Mouse (Mus musculus): ENCODE results near the gene 1700003H04Rik. TPM values are rescaled to one million over a fixed set of nuclear protein-coding genes. Genes with fewer than 3 reads are reported as not detected.

Gene 1700003H04Rik
- polyA plus RNA-seq, 1 experiment from 2014 or later = not detected

- no peaks in the 10 kb centered on the region for H3K4me1 ChIP-seq (replicated peaks; ENCODE audit: control insufficient read depth, insufficient read depth, low read length)
- no peaks in the 10 kb centered on the region for H3K36me3 ChIP-seq (ENCODE audit: control insufficient read depth, insufficient read depth)
- H3K4me3 ChIP-seq (replicated peaks; ENCODE audit: low read length) = no peak overlapping the region
- no peak overlapping the region for H3K9ac ChIP-seq (replicated peaks; ENCODE audit: low read depth, low read length)
- H3K27me3 ChIP-seq (replicated peaks; ENCODE audit: control insufficient read depth, insufficient read depth, low read length) = no peaks in the 10 kb centered on the region
- no peak overlapping the region for H3K27ac ChIP-seq (ENCODE audit: low read length)
- no peak for ATAC-seq
- H3K4me2 ChIP-seq (ENCODE audit: low read length) = no peak overlapping the region
- no peaks in the 10 kb centered on the region for H3K9me3 ChIP-seq (ENCODE audit: control insufficient read depth, low read length)
These were observed 24.9 kb downstream of the 1700003H04Rik start for GRCm38 (mm10) chr3:124555963-124556362.

DNA sequence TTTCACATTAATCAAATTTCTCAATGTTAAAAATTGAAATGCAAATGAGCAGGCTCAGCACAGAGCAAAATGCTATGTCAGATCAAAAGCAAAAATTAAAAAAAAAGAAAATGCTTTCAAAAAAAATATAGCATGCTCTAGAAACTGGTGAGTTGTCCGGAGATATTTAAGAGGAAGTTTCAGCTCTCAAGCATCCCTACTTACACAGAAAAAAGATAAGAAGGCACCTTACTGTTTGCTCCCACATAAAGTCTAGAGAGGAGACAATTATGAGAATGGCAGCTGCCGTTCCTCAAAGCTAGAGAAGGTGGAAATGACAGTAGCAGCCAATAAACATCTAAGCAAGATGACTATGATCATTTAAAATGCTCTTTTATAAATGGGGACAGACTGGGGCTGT is 25.8 kb downstream of the 1700003H04Rik start:
- Histone ChIP-seq H3K4me3 (replicated peaks; ENCODE audit: low read length) (no peak overlapping the region), H3K4me2 (ENCODE audit: low read length) (no peak overlapping the region), H3K36me3 (ENCODE audit: control insufficient read depth, insufficient read depth) (no peaks in the 10 kb centered on the region), H3K27me3 (replicated peaks; ENCODE audit: control insufficient read depth, insufficient read depth, low read length) (no peaks in the 10 kb centered on the region), H3K4me1 (replicated peaks; ENCODE audit: control insufficient read depth, insufficient read depth, low read length) (no peaks in the 10 kb centered on the region), H3K27ac (ENCODE audit: low read length) (no peak overlapping the region), H3K9me3 (ENCODE audit: control insufficient read depth, low read length) (no peaks in the 10 kb centered on the region), H3K9ac (replicated peaks; ENCODE audit: low read depth, low read length) (no peak overlapping the region)
- 78% methylated on average over 2 of the region's 2 CpGs for WGBS
- ATAC-seq = no peak

DNA sequence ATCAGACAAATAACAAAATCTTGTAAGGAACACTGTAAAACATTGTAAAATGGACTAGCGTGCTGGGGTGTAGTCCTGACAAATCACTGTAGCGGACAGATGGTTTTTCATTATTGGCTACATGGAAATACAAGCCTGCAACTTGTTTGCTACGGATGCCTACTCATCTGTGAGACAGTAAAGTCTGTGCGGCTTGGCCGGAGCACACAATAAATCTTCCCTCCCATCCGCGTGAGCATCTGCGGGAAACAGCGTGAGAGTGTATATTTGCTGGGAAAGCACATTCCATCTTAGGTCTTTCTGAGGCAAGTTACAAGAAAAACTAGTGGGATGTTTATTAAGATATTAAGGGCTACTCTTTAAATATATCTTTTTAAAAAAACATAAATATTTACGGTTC is 32.0 kb downstream of the 1700003H04Rik start:
- Histone ChIP-seq H3K4me3 (replicated peaks; ENCODE audit: low read length) (no peak overlapping the region), H3K36me3 (ENCODE audit: control insufficient read depth, insufficient read depth) (no peaks in the 10 kb centered on the region), H3K27me3 (replicated peaks; ENCODE audit: control insufficient read depth, insufficient read depth, low read length) (no peaks in the 10 kb centered on the region), H3K4me2 (ENCODE audit: low read length) (no peak overlapping the region), H3K4me1 (replicated peaks; ENCODE audit: control insufficient read depth, insufficient read depth, low read length) (no peaks in the 10 kb centered on the region), H3K9me3 (ENCODE audit: control insufficient read depth, low read length) (no peaks in the 10 kb centered on the region), H3K9ac (replicated peaks; ENCODE audit: low read depth, low read length) (no peak overlapping the region), H3K27ac (ENCODE audit: low read length) (no peak overlapping the region)
- peak; percentile 59; the same call in 1 of the 2 replicates for ATAC-seq
- 86% methylated on average over 10 of the region's 10 CpGs for WGBS

DNA sequence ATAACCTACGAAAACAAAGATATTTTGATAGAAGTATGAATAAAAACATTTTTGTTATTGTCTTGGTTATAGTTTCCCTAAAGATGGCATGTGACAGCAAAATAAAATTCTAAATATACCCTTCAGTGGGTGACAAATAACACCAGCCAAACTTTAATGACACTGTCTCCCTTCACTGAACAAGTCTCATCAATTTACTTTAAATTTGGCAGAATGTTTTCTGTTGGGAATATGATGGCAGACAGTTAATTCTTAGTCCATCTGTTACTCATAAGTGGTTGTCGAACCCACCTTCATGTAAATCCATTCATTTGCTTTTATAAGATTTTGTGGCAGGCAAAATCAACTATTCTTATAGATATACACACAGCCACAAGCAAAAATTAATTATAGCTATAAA is 42.6 kb downstream of the 1700003H04Rik start:
- H3K4me3 ChIP-seq (replicated peaks; ENCODE audit: low read length) = no peak overlapping the region

DNA sequence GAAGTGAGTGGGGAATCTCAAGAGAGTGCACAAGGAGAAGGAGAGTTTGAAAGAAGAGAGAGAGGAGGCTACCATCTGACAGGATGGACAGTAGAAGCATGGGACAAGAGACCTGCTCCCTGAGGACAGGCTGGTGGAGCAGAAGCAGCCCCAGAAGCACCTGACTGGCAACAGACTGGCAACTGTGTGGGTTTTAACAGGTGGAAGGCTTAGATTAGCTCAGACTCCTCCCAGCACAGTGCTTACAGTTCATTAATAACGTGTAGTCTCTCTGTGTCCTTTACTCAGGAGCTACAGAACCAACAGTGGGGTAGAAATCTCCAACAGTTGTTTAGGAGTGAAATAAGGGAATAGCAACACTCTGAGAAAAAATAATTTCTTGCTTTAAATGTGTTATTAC is 44.3 kb downstream of the 1700003H04Rik start:
- Histone ChIP-seq H3K36me3 (ENCODE audit: control insufficient read depth, insufficient read depth) (no peaks in the 10 kb centered on the region), H3K9me3 (ENCODE audit: control insufficient read depth, low read length) (no peaks in the 10 kb centered on the region), H3K27me3 (replicated peaks; ENCODE audit: control insufficient read depth, insufficient read depth, low read length) (no peaks in the 10 kb centered on the region), H3K4me3 (replicated peaks; ENCODE audit: low read length) (no peak overlapping the region), H3K4me2 (ENCODE audit: low read length) (no peak overlapping the region), H3K27ac (ENCODE audit: low read length) (no peak overlapping the region), H3K9ac (replicated peaks; ENCODE audit: low read depth, low read length) (no peak overlapping the region), H3K4me1 (replicated peaks; ENCODE audit: control insufficient read depth, insufficient read depth, low read length) (no peaks in the 10 kb centered on the region)
- WGBS = 56% methylated on average over 1 of the region's 1 CpGs
- ATAC-seq = no peak

More for the DNA sequence above, 42.6 kb downstream of the 1700003H04Rik start:
- Histone ChIP-seq H3K36me3 (ENCODE audit: control insufficient read depth, insufficient read depth) (no peaks in the 10 kb centered on the region), H3K27ac (ENCODE audit: low read length) (no peak overlapping the region), H3K4me1 (replicated peaks; ENCODE audit: control insufficient read depth, insufficient read depth, low read length) (no peaks in the 10 kb centered on the region), H3K9me3 (ENCODE audit: control insufficient read depth, low read length) (no peaks in the 10 kb centered on the region), H3K9ac (replicated peaks; ENCODE audit: low read depth, low read length) (no peak overlapping the region), H3K4me2 (ENCODE audit: low read length) (no peak overlapping the region), H3K27me3 (replicated peaks; ENCODE audit: control insufficient read depth, insufficient read depth, low read length) (no peaks in the 10 kb centered on the region)
- no peak; the same call in 1 of the 2 replicates for ATAC-seq
- WGBS = 73% methylated on average over 2 of the region's 2 CpGs

DNA sequence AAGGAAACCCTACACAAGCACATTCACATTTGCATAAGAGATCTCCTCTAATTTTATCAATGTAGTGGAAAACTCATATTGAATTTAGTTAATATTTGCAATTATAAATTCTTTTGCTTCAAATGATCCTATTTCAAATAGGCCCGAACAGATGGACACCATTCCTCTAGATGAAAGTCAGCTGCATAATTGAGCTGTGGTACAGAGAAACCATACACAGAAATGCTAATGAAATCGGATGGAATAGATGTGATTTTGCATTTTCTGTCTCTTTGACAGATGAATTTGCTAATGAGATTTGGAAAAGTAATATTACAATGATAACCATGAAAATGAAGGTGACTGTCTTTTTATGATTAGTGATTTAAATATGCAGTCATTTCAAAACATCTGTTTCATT is 62.1 kb downstream of the 1700003H04Rik start:
- WGBS = 58% methylated on average over 2 of the region's 2 CpGs
- ATAC-seq = no peak

More for the DNA sequence above, 62.1 kb downstream of the 1700003H04Rik start:
- Histone ChIP-seq H3K36me3 (ENCODE audit: control insufficient read depth, insufficient read depth) (no peaks in the 10 kb centered on the region), H3K4me1 (replicated peaks; ENCODE audit: control insufficient read depth, insufficient read depth, low read length) (no peaks in the 10 kb centered on the region), H3K4me3 (replicated peaks; ENCODE audit: low read length) (no peak overlapping the region), H3K9ac (replicated peaks; ENCODE audit: low read depth, low read length) (no peak overlapping the region), H3K9me3 (ENCODE audit: control insufficient read depth, low read length) (no peaks in the 10 kb centered on the region), H3K27ac (ENCODE audit: low read length) (no peak overlapping the region), H3K27me3 (replicated peaks; ENCODE audit: control insufficient read depth, insufficient read depth, low read length) (no peaks in the 10 kb centered on the region), H3K4me2 (ENCODE audit: low read length) (no peak overlapping the region)

Other genes with a start within 250 kb of the 1700003H04Rik start
- gene 1700006A11Rik, start 155.1 kb downstream of the 1700003H04Rik start, polyA plus RNA-seq (2015; fragmentation: Nextera tagmentation; extraction: Ambion mirVana) = not detected in 2 replicates

Measured in forebrain, embryonic 16.5 days (tissue).